Mouse (Mus musculus): ENCODE results near the gene Glrx5. TPM values are rescaled to one million over a fixed set of nuclear protein-coding genes. Genes with fewer than 3 reads are reported as not detected.

The Glrx5 gene
- polyA plus RNA-seq (2012; fragmentation: generic; extraction: Trizol), result 92.2 TPM
- long read RNA-seq, experiment 1, transcript Glrx5-201 (2 exons, 2,925 nt), result major isoform, 163 of 167 reads
- long read RNA-seq, experiment 1, partial matches to known transcripts, result 4 of 167 reads
- long read RNA-seq, experiment 1, other reads (novel, unspliced or antisense), result 0 of 167 reads
- long read RNA-seq, experiment 2, transcript Glrx5-201 (2 exons, 2,925 nt), result major isoform, 34 of 36 reads
- long read RNA-seq, experiment 2, partial matches to known transcripts, result 0 of 36 reads
- long read RNA-seq, experiment 2, other reads (novel, unspliced or antisense), result 2 of 36 reads

DNA sequence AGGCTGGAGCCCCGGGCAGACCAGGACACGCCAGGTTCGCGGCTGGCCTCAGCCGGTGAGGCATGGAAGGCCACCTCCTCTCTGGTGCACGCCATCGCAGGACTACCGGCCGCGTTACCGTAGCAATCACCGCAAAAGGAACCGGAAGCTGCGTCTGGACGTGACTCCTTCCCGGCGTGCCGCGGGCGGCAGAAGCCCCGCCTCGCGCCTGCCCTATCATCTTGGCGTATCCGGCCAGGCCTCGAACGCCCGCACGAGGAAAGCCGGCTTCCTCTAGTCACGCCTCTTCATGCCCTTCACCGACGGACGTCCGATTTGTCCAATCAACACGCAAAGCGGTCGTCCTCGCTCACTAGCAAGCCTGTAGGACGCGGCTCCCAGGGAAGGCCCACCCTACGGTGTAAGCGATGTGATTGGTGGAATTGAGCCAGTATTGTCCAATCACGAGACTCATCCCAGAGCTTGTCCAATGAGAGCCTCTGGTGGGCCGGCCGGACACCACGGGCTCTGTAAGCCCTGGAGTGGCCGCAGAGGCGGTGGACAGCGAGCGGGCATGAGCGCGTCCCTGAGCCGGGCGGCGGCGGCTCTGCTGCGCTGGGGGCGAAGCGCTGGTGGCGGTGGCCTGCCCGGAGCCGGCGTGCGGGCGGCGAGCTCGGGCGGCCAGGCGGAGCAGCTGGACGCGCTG is at the start of gene Glrx5:
Gene Glrx5, plus strand, starts transcription at position 542 of the 685 bp plus-strand sequence.
- peak within 1 kb of the TSS; percentile 96 for H3K4me3 ChIP-seq (ENCODE audit: insufficient read depth, poor library complexity, severe bottlenecking)
- H3K36me3 ChIP-seq (ENCODE audit: control insufficient read depth, insufficient read depth), result peaks cover 38% of the 10 kb centered on the region

DNA sequence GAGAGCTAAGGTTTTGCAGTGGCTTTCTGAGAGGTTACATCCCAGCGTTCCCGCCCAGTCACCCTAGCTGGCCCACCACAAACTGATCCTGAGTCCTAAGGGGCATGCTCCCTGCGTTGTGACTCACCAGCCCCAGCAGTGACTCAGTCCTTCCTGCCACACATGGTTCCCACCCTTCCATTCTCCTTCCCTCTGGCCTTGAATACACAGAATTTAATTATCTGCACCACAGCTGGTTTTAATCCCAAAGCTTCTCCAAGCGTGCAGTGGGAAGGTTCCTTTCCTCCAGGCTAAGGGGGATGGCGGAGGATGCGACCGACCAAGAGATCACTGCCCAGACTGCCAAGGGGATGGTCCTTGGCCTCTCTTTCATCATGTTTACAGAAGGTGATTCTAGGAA is 49.0 kb upstream of the Glrx5 start:
- TF ChIP-seq CTCF (IDR thresholded peaks at IDR 0.05; ENCODE audit: control insufficient read depth, insufficient read depth, insufficient read length), result no peak
- TF ChIP-seq MAX (IDR thresholded peaks at IDR 0.05), result peak; percentile 94
- TF ChIP-seq CEBPB (IDR thresholded peaks at IDR 0.05; ENCODE audit: low read depth), result no peak
- TF ChIP-seq FOSL1 (IDR thresholded peaks at IDR 0.05; ENCODE audit: insufficient read depth, low read length, poor library complexity, severe bottlenecking), result peak; percentile 99
- TF ChIP-seq MYOD1 (IDR thresholded peaks at IDR 0.05; ENCODE audit: control insufficient read depth, insufficient read length, low read depth), result peak; percentile 79
- TF ChIP-seq USF1 (IDR thresholded peaks at IDR 0.05; ENCODE audit: low read depth), result peak; percentile 14
- peaks cover 82% of the 10 kb centered on the region for H3K79me2 ChIP-seq (ENCODE audit: control insufficient read depth, insufficient read depth)
- peaks cover 41% of the 10 kb centered on the region for H3K36me3 ChIP-seq (ENCODE audit: control insufficient read depth, insufficient read depth)
- H3ac ChIP-seq (ENCODE audit: control insufficient read depth, insufficient read length, low read depth), result peak overlapping the region; percentile 53
- no peaks in the 10 kb centered on the region for H3K27me3 ChIP-seq (ENCODE audit: control insufficient read depth, insufficient read depth, insufficient read length)
- H3K4me3 ChIP-seq (ENCODE audit: insufficient read depth, poor library complexity, severe bottlenecking), result no peak overlapping the region
- peaks cover 62% of the 10 kb centered on the region for H3K79me3 ChIP-seq (ENCODE audit: low read depth)

More for the DNA sequence above, at the start of gene Glrx5:
- H3K79me3 ChIP-seq (ENCODE audit: low read depth), result peaks cover 75% of the 10 kb centered on the region
- TF ChIP-seq MYOD1 (IDR thresholded peaks at IDR 0.05; ENCODE audit: control insufficient read depth, insufficient read length, low read depth), result no peak
- peak; percentile 93 for TF ChIP-seq MAX (IDR thresholded peaks at IDR 0.05)
- H3ac ChIP-seq (ENCODE audit: control insufficient read depth, insufficient read length, low read depth), result peak within 1 kb of the TSS; percentile 99
- peaks cover 91% of the 10 kb centered on the region for H3K79me2 ChIP-seq (ENCODE audit: control insufficient read depth, insufficient read depth)
- H3K27me3 ChIP-seq (ENCODE audit: control insufficient read depth, insufficient read depth, insufficient read length), result no peaks in the 10 kb centered on the region

GRCm38 (mm10) chr12:104985088-104985487 is 47.4 kb upstream of the Glrx5 start:
- Histone ChIP-seq H3K4me3 (ENCODE audit: insufficient read depth, poor library complexity, severe bottlenecking) (no peak overlapping the region), H3ac (ENCODE audit: control insufficient read depth, insufficient read length, low read depth) (no peak overlapping the region), H3K79me2 (ENCODE audit: control insufficient read depth, insufficient read depth) (peaks cover 88% of the 10 kb centered on the region), H3K79me3 (ENCODE audit: low read depth) (peaks cover 69% of the 10 kb centered on the region), H3K27me3 (ENCODE audit: control insufficient read depth, insufficient read depth, insufficient read length) (no peaks in the 10 kb centered on the region), H3K36me3 (ENCODE audit: control insufficient read depth, insufficient read depth) (peaks cover 43% of the 10 kb centered on the region)
- no peak for TF ChIP-seq MAX (IDR thresholded peaks at IDR 0.05)
- TF ChIP-seq FOSL1 (IDR thresholded peaks at IDR 0.05; ENCODE audit: insufficient read depth, low read length, poor library complexity, severe bottlenecking), result no peak
- TF ChIP-seq USF1 (IDR thresholded peaks at IDR 0.05; ENCODE audit: low read depth), result no peak
- no peak for TF ChIP-seq CTCF (IDR thresholded peaks at IDR 0.05; ENCODE audit: control insufficient read depth, insufficient read depth, insufficient read length)
- TF ChIP-seq MYOG (IDR thresholded peaks at IDR 0.05; ENCODE audit: control insufficient read depth, extremely low read depth, insufficient read length), result no peak
- TF ChIP-seq CEBPB (IDR thresholded peaks at IDR 0.05; ENCODE audit: low read depth), result no peak

DNA sequence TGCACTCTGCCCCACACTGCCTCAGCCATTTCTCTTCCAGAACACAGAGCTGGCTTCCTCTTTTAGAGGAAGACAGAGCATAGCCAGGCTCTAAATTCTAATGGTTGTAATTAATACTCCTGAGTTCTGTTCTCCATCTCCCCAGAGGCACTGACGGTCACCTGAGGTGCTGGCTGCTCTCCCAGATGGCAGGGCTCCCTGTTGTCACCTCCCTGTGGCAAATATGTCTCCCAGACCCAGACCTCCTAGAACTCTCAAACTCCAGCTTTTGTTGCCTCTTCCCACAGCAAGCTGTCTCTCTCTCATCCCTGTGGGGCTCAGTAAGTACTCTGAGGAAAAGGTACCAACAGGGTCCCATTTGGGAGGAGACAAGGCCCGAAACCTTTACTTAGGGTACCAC is 46.5 kb upstream of the Glrx5 start:
- peaks cover 36% of the 10 kb centered on the region for H3K36me3 ChIP-seq (ENCODE audit: control insufficient read depth, insufficient read depth)
- no peaks in the 10 kb centered on the region for H3K27me3 ChIP-seq (ENCODE audit: control insufficient read depth, insufficient read depth, insufficient read length)
- no peak overlapping the region for H3K4me3 ChIP-seq (ENCODE audit: insufficient read depth, poor library complexity, severe bottlenecking)
- no peak overlapping the region for H3ac ChIP-seq (ENCODE audit: control insufficient read depth, insufficient read length, low read depth)
- TF ChIP-seq MAX (IDR thresholded peaks at IDR 0.05) (no peak), USF1 (IDR thresholded peaks at IDR 0.05; ENCODE audit: low read depth) (no peak), CTCF (IDR thresholded peaks at IDR 0.05; ENCODE audit: control insufficient read depth, insufficient read depth, insufficient read length) (no peak), MYOG (IDR thresholded peaks at IDR 0.05; ENCODE audit: control insufficient read depth, extremely low read depth, insufficient read length) (no peak), MYOD1 (IDR thresholded peaks at IDR 0.05; ENCODE audit: control insufficient read depth, insufficient read length, low read depth) (no peak), FOSL1 (IDR thresholded peaks at IDR 0.05; ENCODE audit: insufficient read depth, low read length, poor library complexity, severe bottlenecking) (no peak), CEBPB (IDR thresholded peaks at IDR 0.05; ENCODE audit: low read depth) (no peak)
- H3K79me3 ChIP-seq (ENCODE audit: low read depth), result peaks cover 68% of the 10 kb centered on the region
- peaks cover 88% of the 10 kb centered on the region for H3K79me2 ChIP-seq (ENCODE audit: control insufficient read depth, insufficient read depth)

DNA sequence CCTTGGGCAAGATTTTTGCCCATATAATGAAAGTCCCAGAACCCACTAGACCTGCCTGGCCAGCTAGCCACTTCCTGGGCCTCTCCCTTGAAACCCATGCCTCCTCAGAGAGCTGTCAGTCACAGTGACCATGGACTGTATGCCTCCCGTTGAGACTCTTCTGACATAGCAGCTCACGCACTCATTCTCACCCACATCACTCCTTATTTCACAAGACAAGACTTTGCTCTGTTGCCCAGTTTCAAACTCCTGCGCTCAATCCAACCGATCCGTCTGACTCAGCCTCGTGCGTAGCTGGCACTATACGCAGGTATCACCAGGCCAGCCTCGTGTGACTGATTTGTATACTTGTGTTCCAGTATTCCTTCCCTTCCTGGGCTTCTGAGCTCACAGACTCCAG is 45.7 kb upstream of the Glrx5 start:
- peaks cover 88% of the 10 kb centered on the region for H3K79me2 ChIP-seq (ENCODE audit: control insufficient read depth, insufficient read depth)
- TF ChIP-seq USF1 (IDR thresholded peaks at IDR 0.05; ENCODE audit: low read depth) (no peak), MYOD1 (IDR thresholded peaks at IDR 0.05; ENCODE audit: control insufficient read depth, insufficient read length, low read depth) (no peak), CEBPB (IDR thresholded peaks at IDR 0.05; ENCODE audit: low read depth) (no peak), CTCF (IDR thresholded peaks at IDR 0.05; ENCODE audit: control insufficient read depth, insufficient read depth, insufficient read length) (no peak), MYOG (IDR thresholded peaks at IDR 0.05; ENCODE audit: control insufficient read depth, extremely low read depth, insufficient read length) (no peak), MAX (IDR thresholded peaks at IDR 0.05) (no peak), FOSL1 (IDR thresholded peaks at IDR 0.05; ENCODE audit: insufficient read depth, low read length, poor library complexity, severe bottlenecking) (no peak)
- H3K4me3 ChIP-seq (ENCODE audit: insufficient read depth, poor library complexity, severe bottlenecking), result no peak overlapping the region
- peaks cover 30% of the 10 kb centered on the region for H3K36me3 ChIP-seq (ENCODE audit: control insufficient read depth, insufficient read depth)
- no peaks in the 10 kb centered on the region for H3K27me3 ChIP-seq (ENCODE audit: control insufficient read depth, insufficient read depth, insufficient read length)
- no peak overlapping the region for H3ac ChIP-seq (ENCODE audit: control insufficient read depth, insufficient read length, low read depth)
- peaks cover 61% of the 10 kb centered on the region for H3K79me3 ChIP-seq (ENCODE audit: low read depth)
